Mouse (Mus musculus): ENCODE measurements around the gene Hps1.
"Not testable (repeated sequence)": the region's sequence is repeated elsewhere in the genome, so short reads cannot be mapped to it uniquely, and the experiment has no call there.

Hps1 gene

GRCm38 (mm10) chr19:42779531-42780155 is at the start of gene Hps1:
Gene Hps1, minus strand, starts transcription at chr19:42779978.
- DNase-seq = peak; percentile 91 to 92

GRCm38 (mm10) chr19:42829196-42829595 is 49.4 kb upstream of the Hps1 start:
- DNase-seq = peak; percentile 69 to 78

GRCm38 (mm10) chr19:42827843-42828242 is 48.1 kb upstream of the Hps1 start:
- peak in 1 of 2 experiments; percentile 27 for DNase-seq

- DNase-seq = no peak
Measured at GRCm38 (mm10) chr19:42820109-42820508, 40.3 kb upstream of the Hps1 start.

GRCm38 (mm10) chr19:42817761-42818160 is 38.0 kb upstream of the Hps1 start:
- DNase-seq = no peak

- no peak for DNase-seq
Measured at GRCm38 (mm10) chr19:42816261-42816660, 36.5 kb upstream of the Hps1 start.

GRCm38 (mm10) chr19:42810140-42810539 is 30.4 kb upstream of the Hps1 start:
- no peak for DNase-seq

DNA sequence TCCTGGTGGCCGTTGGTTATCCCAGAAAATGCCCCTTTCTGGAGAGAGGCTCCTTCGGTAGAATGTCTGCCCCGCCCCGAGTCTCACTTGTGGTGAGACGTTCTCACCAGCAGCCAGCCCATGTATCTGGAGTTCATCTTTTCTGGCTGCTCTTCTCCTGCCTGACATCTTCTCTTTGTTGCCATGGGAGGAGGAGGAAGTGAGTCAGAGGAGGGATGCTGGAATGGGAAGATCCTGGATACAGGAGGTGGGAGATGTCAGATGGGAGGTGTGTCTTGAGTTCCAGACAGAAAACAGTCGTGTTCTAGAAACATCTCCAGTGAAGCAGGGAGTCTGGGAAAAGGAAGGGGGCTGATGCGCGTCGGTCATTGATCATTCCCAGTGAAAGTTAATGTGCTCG is 29.7 kb upstream of the Hps1 start:
- no peak for DNase-seq

DNA sequence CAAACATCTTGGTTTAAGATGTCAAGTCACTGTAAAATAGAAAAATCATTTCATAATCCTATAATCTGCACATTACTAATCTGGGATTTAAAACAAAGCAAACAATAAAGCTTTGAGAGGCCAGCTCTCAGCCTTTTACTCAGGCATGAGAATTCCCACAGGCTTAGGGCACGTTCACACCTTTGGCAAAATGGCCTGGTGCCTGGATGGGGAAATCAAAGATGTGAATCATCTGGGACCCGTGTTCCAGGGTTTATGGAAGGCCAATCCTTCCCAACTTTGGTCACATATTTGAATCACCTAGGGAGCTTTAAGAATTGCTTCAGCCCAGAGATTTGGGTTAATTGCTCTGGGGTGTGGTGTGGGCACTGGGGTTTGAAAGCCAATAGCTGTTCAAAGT is 18.1 kb upstream of the Hps1 start:
- DNase-seq = no peak

GRCm38 (mm10) chr19:42795801-42796200 is 16.0 kb upstream of the Hps1 start:
- DNase-seq = no peak

DNA sequence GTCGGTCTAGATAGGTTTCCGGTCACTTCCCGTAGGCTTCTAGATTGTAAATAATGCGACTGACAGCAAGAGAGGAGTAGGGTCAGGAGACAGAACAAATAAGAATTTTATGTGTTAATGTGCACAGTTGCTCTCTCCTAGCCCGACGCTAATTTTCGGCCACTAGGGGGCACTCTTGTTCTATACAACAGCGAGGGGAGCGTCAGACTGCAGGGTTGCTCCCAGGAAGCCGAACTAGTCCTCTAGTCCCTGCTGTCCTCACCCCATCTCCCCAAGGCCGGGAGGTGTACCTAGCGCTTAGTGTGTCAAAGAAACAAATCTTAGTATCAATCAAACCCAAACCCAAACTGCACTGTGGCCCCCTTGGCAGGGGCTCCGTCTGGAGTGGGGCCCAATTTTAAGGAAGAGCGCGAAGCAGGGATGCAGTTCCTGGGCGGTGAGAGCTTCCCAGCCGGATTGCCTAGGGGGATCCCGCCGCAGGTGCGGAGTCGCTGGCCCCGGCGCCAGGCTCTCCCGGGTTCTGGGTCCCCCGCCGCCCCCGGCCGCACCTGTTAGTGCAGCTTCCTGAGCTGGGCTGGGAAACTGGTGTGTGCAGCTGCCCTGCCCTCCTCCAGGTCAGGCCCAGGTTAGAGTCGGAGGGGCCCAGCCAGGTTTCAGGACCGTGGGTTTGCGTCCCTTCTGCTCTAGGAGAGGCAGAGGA is 15.3 kb upstream of the Hps1 start:
- peak; percentile 80 to 87 for DNase-seq

DNA sequence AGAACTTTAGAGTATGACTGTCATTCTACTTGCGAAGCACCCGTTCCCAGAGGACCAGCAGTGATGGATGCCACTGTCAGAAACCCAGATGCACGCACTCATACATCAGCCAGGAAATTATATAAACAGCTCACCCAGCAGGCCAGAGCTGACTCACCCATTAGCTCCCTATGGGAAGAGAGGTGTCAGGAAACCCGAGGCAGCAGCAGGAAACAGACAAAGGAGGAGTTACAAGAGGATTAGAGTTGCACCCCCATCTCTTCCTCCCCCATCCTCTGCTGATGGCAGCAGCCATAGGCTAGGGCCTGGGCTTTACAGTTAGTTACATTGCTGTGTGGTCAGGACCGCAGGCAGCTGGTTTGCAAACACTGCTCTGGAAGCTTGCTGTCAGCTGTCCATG is 8.5 kb upstream of the Hps1 start:
- no peak for DNase-seq

DNA sequence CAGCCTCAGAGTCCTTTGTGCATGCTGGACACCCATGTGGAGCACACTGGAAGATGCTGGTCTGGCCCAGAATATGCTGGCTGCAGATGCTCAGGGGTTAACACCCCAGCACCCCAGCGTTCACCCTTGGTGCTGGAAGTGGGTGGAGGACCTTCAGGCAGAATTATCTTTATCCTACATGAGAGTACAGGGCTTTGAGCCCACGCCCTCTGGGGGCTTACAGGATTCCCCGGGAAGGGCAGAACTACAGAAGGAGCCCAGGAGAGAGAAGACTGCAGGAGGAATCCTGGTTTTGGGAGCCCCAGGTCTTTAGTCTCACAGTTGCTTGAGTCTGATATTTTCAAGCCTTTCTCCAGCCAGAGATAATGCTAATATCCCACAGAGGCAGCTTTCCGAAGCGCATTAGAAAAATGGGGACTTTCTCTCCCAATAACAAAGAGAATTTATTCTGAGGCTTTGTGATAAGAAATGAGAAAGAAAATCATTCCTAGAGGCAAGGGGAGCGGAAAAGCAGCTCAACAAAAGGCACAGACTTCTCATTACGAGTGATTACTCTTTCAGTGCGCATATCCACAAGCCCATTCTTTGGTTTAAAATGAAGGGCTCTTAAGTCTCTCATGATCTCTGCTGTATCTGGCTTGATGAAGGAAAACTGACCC is 5.9 kb upstream of the Hps1 start:
- no peak for DNase-seq

DNA sequence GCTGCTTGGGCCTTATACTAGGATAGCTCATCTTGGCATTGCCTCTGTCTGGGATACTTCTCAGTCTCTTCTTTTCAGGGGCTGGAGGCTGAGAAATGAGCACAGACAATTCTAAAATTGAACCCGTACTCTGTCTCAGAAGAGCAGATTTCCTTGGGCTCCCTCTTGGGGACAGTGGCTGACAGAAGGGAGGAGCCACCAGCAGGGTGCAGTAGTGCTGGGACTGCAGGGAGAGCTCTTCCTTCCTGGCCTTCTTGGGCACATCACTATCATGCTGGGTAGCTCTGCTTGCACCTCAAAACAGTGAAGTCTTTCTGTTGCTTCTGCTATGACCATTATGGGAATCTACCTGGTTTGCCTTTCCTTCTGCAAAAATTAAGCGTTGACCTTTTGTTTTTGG is 5.4 kb upstream of the Hps1 start:
- no peak for DNase-seq

DNA sequence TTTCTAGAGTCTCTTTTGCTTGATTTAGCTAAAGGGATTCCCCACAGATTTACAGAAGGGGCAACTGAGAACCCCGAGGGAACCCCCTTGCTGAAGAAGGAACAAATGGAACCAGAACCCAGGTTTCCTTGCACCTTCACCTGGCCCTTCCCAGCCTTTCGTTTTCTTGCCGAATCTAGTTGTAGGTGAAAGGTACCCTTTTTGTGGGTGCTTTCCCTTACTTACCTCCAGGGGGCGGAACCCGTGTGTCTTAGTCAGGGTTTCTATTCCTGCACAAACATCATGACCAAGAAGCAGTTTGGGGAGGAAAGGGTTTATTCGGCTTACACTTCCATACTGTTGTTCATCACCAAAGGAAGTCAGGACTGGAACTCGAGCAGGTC is 369 bp upstream of the Hps1 start:
- not testable (repeated sequence) for DNase-seq

DNA sequence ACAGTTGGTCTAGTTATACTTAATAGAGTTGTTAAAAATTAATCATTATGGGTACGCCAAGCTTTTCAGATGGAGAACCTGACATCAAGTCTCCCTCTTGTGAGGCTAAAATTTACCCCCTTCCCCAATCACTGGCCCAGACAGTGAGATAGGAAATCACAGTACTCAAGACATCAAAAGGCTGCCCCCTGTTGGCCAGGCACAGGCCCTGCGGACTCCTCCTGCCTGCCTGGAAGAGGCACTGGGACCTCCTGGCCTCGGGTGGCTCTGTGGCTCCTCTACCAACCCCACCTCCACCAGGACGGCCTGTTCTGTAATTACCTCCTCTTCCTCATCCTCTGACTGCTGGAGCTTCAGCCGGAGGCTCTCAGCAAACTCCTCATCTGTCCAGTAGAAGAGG is 2.0 kb downstream of the Hps1 start:
- peak in 1 of 2 experiments; percentile 33 for DNase-seq

GRCm38 (mm10) chr19:42776813-42777212 is 3.0 kb downstream of the Hps1 start:
- DNase-seq = no peak

- no peak for DNase-seq
Measured at GRCm38 (mm10) chr19:42770141-42770872, 9.5 kb downstream of the Hps1 start.

DNA sequence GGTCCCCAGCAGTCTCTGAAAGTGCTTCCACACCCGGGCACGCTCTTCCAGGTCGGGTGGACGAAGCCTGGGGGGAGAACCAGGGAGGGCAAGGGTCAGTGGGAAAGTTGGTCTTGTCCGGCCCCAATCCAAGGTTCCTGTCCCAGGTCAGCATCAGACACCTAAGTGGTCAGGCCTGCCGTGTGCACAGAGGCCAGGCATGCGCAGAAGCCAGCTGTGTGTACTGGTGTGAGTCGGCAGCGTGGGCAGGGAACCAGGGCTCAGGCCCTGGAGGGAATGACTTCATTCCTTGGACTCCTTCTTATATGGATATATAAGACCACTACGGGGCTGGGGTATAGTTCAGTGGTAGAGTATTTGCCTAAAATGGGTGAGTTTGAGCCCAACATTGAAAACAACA is 10.1 kb downstream of the Hps1 start:
- DNase-seq = no peak

- DNase-seq = no peak
Measured at GRCm38 (mm10) chr19:42767361-42767760, 12.4 kb downstream of the Hps1 start.

- DNase-seq = no peak
Measured at GRCm38 (mm10) chr19:42764398-42764797, 15.4 kb downstream of the Hps1 start.

GRCm38 (mm10) chr19:42756671-42757070 is 23.1 kb downstream of the Hps1 start:
- DNase-seq = peak; percentile 40 to 64

DNA sequence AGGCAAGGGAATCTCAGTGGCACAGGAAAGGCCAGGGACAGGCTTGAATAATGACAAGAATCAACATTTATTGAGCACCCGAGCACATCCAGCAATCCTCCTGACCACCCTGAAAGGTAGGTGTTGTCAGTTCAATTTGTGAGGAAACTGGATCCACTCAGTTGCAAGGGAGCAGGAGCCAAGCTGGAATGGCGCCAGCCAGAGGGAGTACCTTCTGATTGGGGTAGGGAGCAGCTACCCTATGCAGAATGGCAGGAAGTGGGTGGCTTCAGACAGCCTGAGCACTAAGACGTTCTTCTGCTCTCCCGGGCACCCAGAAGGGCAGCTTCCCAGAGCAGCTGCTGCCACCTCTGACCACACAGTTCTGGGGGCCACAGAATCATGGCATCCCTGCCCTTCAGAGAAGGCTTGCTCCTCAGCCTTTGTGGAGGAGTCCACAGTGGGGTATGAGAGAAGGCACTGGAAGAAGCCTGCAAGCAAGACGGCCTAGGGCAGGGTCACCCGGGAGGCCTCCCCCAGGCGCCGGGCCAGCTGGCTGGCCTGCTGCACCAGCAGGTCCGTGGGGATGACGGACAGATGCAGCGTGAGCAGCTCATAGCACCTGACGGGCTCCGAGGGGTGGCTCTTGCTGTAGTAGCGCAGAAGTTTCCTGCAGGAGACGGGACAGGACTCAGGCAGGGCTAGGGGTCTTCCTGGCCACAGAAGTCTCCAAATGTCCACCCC is 24.5 kb downstream of the Hps1 start:
- peak; percentile 21 to 43 for DNase-seq
